Mouse (Mus musculus) bone marrow macrophage, adult 2 months (primary cell): ENCODE results near the gene 4932438H23Rik.

ENCODE experiments used
- CTCF ChIP-seq: IDR thresholded peaks from 2 replicates; pipeline ENCODE4 v1.5.1; 2012; ENCODE audit warnings: low read depth, mild to moderate bottlenecking, low read length, moderate library complexity
- POLR2A ChIP-seq: IDR thresholded peaks from 2 replicates; pipeline ENCODE4 v1.6.1; 2012; ENCODE audit warnings: mild to moderate bottlenecking, low read depth, low read length, borderline replicate concordance

GRCm38 (mm10) chr16:91085239-91085825, 9.6 kb downstream of the 4932438H23Rik start:
- TF ChIP-seq POLR2A (no peak), CTCF (no peak)
